Mouse (Mus musculus): ENCODE results near the gene Gm12216. TPM values are rescaled to one million over a fixed set of nuclear protein-coding genes. Genes with fewer than 3 reads are reported as not detected.

The Gm12216 gene
- polyA plus RNA-seq, 1 experiment from 2014 or later: 0.14 TPM

DNA sequence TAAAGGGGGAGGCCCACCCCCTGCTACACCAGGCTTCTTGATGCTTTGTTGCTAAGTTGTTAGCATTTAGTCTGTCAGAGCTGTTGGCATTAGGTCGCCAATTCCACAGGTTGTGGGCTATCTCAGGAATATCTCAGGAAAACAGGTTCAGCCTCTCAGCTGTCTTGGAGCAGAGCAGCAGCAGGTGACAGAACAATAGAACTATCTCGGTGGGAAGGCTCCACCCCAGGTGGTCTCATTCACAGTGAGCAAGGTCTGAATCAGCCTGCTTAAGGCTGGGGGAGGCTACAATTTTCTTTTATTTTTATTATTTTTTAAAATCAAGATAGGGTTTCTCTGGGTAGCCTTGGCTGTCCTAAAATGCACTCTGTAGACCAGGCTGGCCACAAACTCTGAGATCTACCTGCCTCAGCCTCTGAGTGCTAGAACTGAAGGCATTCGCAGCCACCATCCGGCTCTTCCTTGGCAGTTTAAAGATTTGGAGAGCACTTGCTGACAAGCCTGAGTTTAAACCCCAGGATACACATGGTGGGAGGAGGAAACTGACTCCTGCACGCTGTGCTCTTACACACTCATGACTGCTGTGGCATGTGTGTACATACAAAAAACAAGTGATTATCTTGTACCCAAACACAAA, 109.2 kb downstream of the Gm12216 start:
- 55% methylated on average over 5 of the region's 5 CpGs for WGBS (ENCODE audit: insufficient replicate concordance)
- H3K27me3 ChIP-seq: no peaks in the 10 kb centered on the region
- H3K4me2 ChIP-seq: no peak overlapping the region

DNA sequence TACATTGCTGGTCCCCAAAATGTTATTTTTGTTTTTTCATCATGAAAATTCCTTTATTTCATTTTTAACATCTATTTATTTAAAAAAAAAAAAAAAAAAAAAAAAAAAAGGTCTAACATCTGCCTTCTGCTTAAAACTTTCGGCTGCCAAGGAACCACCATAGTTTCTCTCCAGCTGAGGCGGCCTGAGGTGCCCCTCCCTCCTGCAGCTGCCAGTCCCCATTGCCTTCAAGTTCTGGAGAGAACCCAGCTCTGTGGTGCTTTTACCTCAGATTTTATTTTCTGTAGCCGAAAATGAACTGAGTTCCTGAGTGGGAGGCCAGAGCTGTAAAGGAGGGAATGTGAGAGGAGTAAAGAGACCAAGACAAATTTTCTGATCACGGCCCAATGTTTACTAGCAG, 109.8 kb downstream of the Gm12216 start:
- Histone ChIP-seq H3K9me3 (replicated peaks) (no peaks in the 10 kb centered on the region), H3K4me3 (replicated peaks) (no peak overlapping the region), H3K4me2 (no peak overlapping the region), H3K27me3 (no peaks in the 10 kb centered on the region), H3K9ac (no peak overlapping the region), H3K36me3 (no peaks in the 10 kb centered on the region), H3K4me1 (replicated peaks) (no peaks in the 10 kb centered on the region), H3K27ac (no peak overlapping the region)
- no peak for ATAC-seq (ENCODE audit: low read depth)
- WGBS (ENCODE audit: insufficient replicate concordance): 48% methylated on average over 4 of the region's 4 CpGs
- DNase-seq: no peak

More for the DNA sequence above, 109.2 kb downstream of the Gm12216 start:
- Histone ChIP-seq H3K4me1 (replicated peaks) (no peaks in the 10 kb centered on the region), H3K9ac (no peak overlapping the region), H3K27ac (no peak overlapping the region), H3K36me3 (no peaks in the 10 kb centered on the region), H3K4me3 (replicated peaks) (no peak overlapping the region), H3K9me3 (replicated peaks) (no peaks in the 10 kb centered on the region)
- ATAC-seq (ENCODE audit: low read depth) (no peak), DNase-seq (no peak)

DNA sequence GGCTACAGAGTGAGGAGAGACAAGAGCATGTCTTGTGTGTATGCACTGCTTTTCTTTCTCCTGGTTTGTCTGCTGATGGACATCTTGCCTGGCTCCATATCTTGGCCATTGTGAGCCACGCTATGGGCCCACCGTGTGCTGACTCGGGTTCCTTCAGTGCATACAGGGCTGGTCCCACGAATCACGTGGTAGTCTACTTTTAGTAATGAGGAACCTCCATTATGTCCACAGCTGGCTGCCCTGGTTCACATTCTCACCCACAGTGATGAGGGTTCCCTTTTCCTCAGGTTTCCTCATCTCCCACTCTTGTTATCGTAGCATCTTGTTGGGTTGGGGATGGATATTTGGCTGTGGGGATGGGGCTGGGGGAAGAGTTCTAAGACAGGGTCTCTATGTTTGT, 110.4 kb downstream of the Gm12216 start:
- Histone ChIP-seq H3K4me1 (replicated peaks) (no peaks in the 10 kb centered on the region), H3K9ac (no peak overlapping the region), H3K36me3 (no peaks in the 10 kb centered on the region), H3K4me3 (replicated peaks) (no peak overlapping the region), H3K4me2 (no peak overlapping the region), H3K9me3 (replicated peaks) (no peaks in the 10 kb centered on the region), H3K27ac (no peak overlapping the region), H3K27me3 (0 out of 2 replicates have a peak, but pooled peaks cover 4% of the 10 kb centered on the region)
- no peak for ATAC-seq (ENCODE audit: low read depth)
- no peak for DNase-seq
- 45% methylated on average over 6 of the region's 6 CpGs for WGBS (ENCODE audit: insufficient replicate concordance)

DNA sequence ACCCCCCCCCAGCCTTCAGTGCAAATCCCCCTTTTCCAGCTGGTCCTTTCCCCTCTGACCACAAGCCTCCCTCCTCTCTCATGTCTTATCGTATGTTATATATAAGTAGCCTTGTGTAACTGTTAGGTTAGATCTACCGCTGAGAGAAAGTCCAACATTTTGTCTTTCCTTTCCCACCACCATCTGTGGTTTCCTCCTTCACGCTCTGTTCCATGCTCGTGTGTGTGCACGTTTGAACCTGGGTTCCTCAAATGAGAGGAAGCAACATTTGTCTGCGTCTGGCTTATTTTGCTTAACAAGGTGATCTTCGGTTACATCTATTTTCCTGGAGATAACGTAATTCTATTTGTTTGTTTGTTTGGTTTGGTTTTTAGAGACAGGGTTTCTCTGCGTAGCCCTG, 111.1 kb downstream of the Gm12216 start:
- Histone ChIP-seq H3K9ac (no peak overlapping the region), H3K9me3 (replicated peaks) (no peaks in the 10 kb centered on the region), H3K27me3 (0 out of 2 replicates have a peak, but pooled peaks cover 5% of the 10 kb centered on the region), H3K27ac (no peak overlapping the region), H3K36me3 (no peaks in the 10 kb centered on the region), H3K4me2 (no peak overlapping the region), H3K4me3 (replicated peaks) (no peak overlapping the region), H3K4me1 (replicated peaks) (no peaks in the 10 kb centered on the region)
- ATAC-seq (ENCODE audit: low read depth): no peak
- WGBS (ENCODE audit: insufficient replicate concordance): 36% methylated on average over 9 of the region's 9 CpGs
- no peak for DNase-seq

DNA sequence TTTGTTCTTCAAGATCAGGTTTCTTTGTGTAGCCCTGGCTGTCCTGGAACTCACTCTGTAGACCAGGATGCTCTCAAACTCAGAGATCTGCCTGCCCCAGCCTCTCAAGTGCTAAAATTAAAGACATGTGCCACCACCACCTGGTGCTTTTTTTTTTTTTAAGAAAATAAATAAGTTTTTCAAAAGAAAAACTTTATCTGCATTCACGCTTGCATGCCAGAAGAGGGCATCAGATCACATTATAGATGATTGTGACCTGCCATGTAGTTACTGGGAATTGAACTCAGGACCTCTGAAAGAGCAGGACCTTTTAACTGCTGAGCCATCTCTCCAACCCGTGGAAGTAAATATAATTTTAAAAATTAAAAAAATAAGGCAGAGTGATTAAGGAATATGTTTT, 113.8 kb downstream of the Gm12216 start:
- no peak overlapping the region for H3K27ac ChIP-seq
- no peaks in the 10 kb centered on the region for H3K36me3 ChIP-seq
- H3K27me3 ChIP-seq: 0 out of 2 replicates have a peak, but pooled peaks cover 5% of the 10 kb centered on the region
- DNase-seq: no peak
- no peak overlapping the region for H3K4me2 ChIP-seq
- no peaks in the 10 kb centered on the region for H3K4me1 ChIP-seq (replicated peaks)
- no peak overlapping the region for H3K4me3 ChIP-seq (replicated peaks)
- no peak overlapping the region for H3K9ac ChIP-seq
- no peaks in the 10 kb centered on the region for H3K9me3 ChIP-seq (replicated peaks)
- ATAC-seq (ENCODE audit: low read depth): no peak
- WGBS (ENCODE audit: insufficient replicate concordance): 73% methylated on average over 2 of the region's 2 CpGs

DNA sequence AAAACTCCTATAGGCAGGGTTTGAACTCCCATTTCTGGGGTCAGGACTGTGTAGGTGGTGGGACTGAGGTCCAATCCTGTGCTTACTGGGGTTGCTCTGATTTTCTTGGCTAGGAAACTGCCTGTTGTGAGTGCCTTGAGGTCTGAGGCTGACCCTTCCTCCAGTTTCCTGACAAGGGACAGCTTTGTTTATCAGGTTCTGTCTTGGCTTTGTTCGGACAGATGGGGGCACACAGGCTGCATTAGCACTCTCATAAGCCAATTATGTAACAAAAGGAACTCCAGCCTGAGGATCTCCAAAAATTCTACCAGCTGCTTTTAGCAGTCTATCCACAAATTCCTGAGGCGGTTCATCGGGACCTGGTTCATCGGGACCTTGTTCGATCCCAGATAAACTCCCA, 116.7 kb downstream of the Gm12216 start:
- Histone ChIP-seq H3K9me3 (replicated peaks) (no peaks in the 10 kb centered on the region), H3K4me2 (no peak overlapping the region), H3K4me3 (replicated peaks) (no peak overlapping the region), H3K9ac (no peak overlapping the region), H3K27ac (no peak overlapping the region), H3K4me1 (replicated peaks) (no peaks in the 10 kb centered on the region; the same call in 1 of the 2 replicates), H3K27me3 (0 out of 2 replicates have a peak, but pooled peaks cover 5% of the 10 kb centered on the region), H3K36me3 (no peaks in the 10 kb centered on the region)
- 36% methylated on average over 5 of the region's 5 CpGs for WGBS (ENCODE audit: insufficient replicate concordance)
- ATAC-seq (ENCODE audit: low read depth) (no peak), DNase-seq (no peak)

DNA sequence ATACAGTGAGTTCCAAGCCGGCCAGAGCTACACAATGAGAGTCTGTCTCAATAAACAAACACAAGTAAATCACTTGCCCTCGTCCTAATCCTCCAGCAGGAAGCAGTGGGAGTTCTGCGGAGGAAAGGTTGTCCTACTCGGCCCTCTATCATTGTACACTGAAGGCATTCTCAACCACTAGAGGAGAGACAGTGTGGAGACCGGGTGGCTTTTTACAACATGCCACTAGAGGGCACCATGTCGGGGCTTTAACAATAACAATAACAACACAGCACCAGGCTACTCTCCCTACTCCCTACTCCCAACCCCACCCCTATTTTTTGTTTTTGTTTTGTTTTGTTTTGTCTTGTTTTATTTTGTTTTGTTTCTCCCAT, 121.5 kb downstream of the Gm12216 start:
- H3K36me3 ChIP-seq: no peaks in the 10 kb centered on the region
- H3K4me2 ChIP-seq: no peak overlapping the region
- no peak overlapping the region for H3K27ac ChIP-seq
- WGBS (ENCODE audit: insufficient replicate concordance): 18% methylated on average over 6 of the region's 6 CpGs
- H3K9me3 ChIP-seq (replicated peaks): no peaks in the 10 kb centered on the region
- peaks cover 12% of the 10 kb centered on the region; the same call in 1 of the 2 replicates for H3K4me1 ChIP-seq (replicated peaks)
- DNase-seq (peak; percentile 36), ATAC-seq (ENCODE audit: low read depth) (peak; percentile 47; the same call in 1 of the 2 replicates)
- no peak overlapping the region for H3K4me3 ChIP-seq (replicated peaks)
- H3K9ac ChIP-seq: no peak overlapping the region
- H3K27me3 ChIP-seq: no peaks in the 10 kb centered on the region

DNA sequence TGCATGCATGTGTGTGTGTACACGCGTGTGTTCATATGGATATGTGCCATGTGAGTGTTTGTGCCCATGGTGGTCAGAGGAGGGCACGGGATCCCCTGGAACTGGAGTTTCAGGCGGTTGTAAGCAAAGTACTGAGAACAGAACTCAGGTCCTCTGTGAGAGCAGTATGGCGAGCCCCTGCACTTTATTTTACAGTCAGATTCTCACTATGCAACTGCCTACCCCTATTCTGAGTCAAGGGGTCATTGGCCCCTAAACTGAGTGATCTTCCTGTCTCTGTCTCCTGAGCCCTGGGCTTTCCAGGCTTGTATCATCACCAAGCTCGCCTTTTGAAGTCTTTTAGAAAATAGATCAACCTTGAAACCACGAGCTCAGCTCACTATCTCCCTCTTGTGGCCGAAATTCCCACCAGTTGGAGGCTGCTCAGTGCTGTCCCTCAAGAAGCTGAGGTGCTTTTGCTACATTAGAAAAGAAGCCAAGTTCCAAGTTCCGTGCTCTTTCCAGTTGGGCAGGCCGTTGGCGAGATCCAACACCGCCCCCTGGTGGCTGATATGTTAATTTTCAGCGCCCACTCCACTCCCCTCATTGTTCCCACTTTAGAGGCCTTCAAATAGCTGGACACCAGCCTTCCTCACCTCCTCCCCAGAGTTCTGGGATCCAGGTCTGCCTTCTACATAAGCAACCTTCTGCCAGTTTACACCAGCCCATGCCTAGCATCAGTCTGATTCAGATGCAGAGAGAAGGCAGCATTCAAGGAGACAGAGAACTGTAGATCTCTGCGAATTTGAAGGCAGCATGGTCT, 122.1 kb downstream of the Gm12216 start:
- Histone ChIP-seq H3K9me3 (replicated peaks) (no peaks in the 10 kb centered on the region), H3K27ac (no peak overlapping the region), H3K27me3 (no peaks in the 10 kb centered on the region), H3K4me1 (replicated peaks) (peaks cover 12% of the 10 kb centered on the region; the same call in 1 of the 2 replicates), H3K36me3 (no peaks in the 10 kb centered on the region), H3K4me3 (replicated peaks) (no peak overlapping the region), H3K9ac (no peak overlapping the region), H3K4me2 (no peak overlapping the region)
- 38% methylated on average over 14 of the region's 14 CpGs for WGBS (ENCODE audit: insufficient replicate concordance)
- DNase-seq (peak; percentile 59), ATAC-seq (ENCODE audit: low read depth) (peak; percentile 55)

DNA sequence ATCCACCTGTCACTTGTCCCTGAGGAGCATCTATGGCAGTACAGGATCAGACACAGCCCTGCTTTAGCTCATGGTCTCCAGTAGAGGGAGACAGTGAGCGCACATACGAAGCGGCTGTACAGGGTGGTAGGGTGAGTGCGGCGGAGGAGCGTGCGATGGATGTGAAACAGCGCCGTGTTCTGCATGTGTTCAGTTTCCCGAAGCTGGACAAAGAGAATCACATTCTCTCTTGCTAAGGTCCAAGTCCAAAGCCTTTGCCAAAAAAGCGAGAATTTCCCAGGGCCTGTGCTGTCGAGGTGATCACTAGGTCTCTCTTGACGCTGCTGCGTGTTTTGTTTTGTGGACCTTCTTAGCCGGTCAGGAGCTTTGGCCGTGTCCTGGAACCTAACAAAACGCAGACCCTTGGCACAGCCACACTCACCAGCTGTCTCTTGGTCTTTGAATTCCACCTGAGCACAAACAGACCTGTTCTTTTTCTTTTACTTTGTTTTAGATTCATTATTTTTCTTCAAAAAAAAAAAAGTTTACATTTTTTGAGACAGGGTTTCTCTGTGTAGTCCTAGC, 123.3 kb downstream of the Gm12216 start:
- Histone ChIP-seq H3K9ac (0 out of 2 replicates have a peak overlapping the region, but pooled peaks have one; percentile 33), H3K27me3 (no peaks in the 10 kb centered on the region), H3K4me2 (peak overlapping the region; percentile 59), H3K4me1 (replicated peaks) (peaks cover 12% of the 10 kb centered on the region; the same call in 1 of the 2 replicates), H3K4me3 (replicated peaks) (peak overlapping the region; percentile 35), H3K9me3 (replicated peaks) (no peaks in the 10 kb centered on the region), H3K27ac (no peak overlapping the region), H3K36me3 (no peaks in the 10 kb centered on the region)
- DNase-seq (peak; percentile 53), ATAC-seq (ENCODE audit: low read depth) (peak; percentile 75)
- 21% methylated on average over 17 of the region's 17 CpGs for WGBS (ENCODE audit: insufficient replicate concordance)

DNA sequence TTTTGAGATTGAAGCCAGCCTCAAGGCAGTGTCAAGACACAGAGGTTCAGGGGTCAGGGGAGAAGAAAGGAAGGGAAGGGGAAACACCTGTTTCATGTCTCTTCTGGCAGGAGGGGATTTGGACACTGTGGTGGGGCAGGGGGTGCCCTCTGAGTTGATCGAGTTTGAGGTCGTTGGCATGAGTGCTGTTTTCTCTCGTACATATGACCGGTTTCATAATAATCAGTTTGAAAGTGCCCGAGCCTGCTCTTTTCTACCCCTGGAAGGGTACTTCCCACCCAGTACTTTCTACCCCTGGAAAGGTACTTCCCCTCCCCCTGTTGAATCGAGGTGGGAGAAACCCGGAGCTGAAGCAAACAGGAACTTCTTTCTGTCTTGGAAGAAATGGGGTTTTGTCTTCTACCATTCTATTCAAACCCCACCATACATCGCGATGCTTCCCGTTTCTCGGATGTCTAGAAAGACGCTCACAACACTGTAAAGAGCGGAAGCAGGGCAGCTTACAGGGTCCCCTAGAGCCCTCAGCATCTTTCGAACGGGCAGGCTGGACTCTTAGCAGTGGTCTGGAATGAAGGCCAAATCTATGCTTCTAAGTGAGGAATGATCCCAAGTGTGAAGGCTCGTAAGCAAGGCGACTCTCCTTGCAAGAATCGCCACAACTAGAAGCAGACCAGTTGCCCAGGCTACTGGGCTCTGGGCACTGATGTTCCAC, 123.9 kb downstream of the Gm12216 start:
- Histone ChIP-seq H3K36me3 (no peaks in the 10 kb centered on the region), H3K4me2 (peak overlapping the region; percentile 59; the same call in 1 of the 2 replicates), H3K9ac (no peak overlapping the region), H3K27me3 (no peaks in the 10 kb centered on the region), H3K4me1 (replicated peaks) (peaks cover 12% of the 10 kb centered on the region; the same call in 1 of the 2 replicates), H3K9me3 (replicated peaks) (no peaks in the 10 kb centered on the region), H3K27ac (no peak overlapping the region), H3K4me3 (replicated peaks) (no peak overlapping the region)
- ATAC-seq (ENCODE audit: low read depth): no peak
- no peak for DNase-seq
- WGBS (ENCODE audit: insufficient replicate concordance): 55% methylated on average over 18 of the region's 18 CpGs

DNA sequence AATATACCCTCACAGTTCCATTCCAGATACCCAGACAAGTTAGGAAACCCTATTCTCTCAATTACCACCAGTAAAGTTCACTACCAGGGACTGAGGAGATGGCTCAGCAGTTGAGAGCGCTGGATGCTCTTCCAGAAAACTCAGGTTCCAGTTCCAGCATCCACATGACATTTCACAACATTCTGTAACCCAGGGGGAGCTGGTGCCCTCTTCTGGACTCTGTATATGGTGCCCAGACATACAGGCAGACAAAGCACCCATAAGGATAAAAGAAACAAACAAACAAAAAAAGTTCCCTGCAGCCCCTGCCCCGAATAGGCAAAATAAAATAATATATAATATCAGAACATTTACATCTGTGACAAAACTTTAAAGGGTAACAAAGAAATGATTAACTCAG, 124.6 kb downstream of the Gm12216 start:
- Histone ChIP-seq H3K9ac (no peak overlapping the region), H3K9me3 (replicated peaks) (no peaks in the 10 kb centered on the region), H3K27me3 (no peaks in the 10 kb centered on the region), H3K4me1 (replicated peaks) (peaks cover 12% of the 10 kb centered on the region; the same call in 1 of the 2 replicates), H3K4me2 (no peak overlapping the region), H3K27ac (no peak overlapping the region), H3K4me3 (replicated peaks) (no peak overlapping the region), H3K36me3 (no peaks in the 10 kb centered on the region)
- ATAC-seq (ENCODE audit: low read depth): no peak
- no peak for DNase-seq
- WGBS (ENCODE audit: insufficient replicate concordance): 73% methylated on average over 2 of the region's 2 CpGs
